Mouse (Mus musculus) forebrain, embryonic 15.5 days (tissue): Measurements from ENCODE around the gene Fcamr. TPM values are rescaled to one million over a fixed set of nuclear protein-coding genes. Genes with fewer than 3 reads are reported as not detected.

Experiments used
- ATAC-seq: fragments of 200-750 bp; cut with Nextera tagmentation; replicated peaks from 2 replicates; pipeline ENCODE4 v1.8.0; 2017; ENCODE audit warnings: mild to moderate bottlenecking, moderate TSS enrichment, moderate library complexity
- H3K27ac ChIP-seq: fragments of 300-500 bp; sonication (generic); replicated peaks from 2 replicates; pipeline ENCODE4 v1.5.1; 2015; ENCODE audit warnings: mild to moderate bottlenecking, inconsistent platforms
- H3K27me3 ChIP-seq: fragments of 300-500 bp; sonication (generic); 2 replicates; pipeline ENCODE4 v1.6.1; 2015; ENCODE audit warnings: inconsistent platforms
- H3K36me3 ChIP-seq: fragments of 300-500 bp; sonication (generic); 2 replicates; pipeline ENCODE4 v1.6.1; 2015; ENCODE audit warnings: mild to moderate bottlenecking, inconsistent platforms
- H3K4me1 ChIP-seq: fragments of 300-500 bp; sonication (generic); 2 replicates; pipeline ENCODE4 v1.6.1; 2015; ENCODE audit warnings: inconsistent platforms
- H3K4me2 ChIP-seq: fragments of 300-500 bp; sonication (generic); replicated peaks from 2 replicates; pipeline ENCODE4 v1.6.1; 2015; ENCODE audit warnings: mild to moderate bottlenecking, inconsistent platforms
- H3K4me3 ChIP-seq: fragments of 300-500 bp; sonication (generic); 2 replicates; pipeline ENCODE4 v1.5.1; 2015; ENCODE audit warnings: mild to moderate bottlenecking, inconsistent platforms
- H3K9ac ChIP-seq: fragments of 300-500 bp; sonication (generic); replicated peaks from 2 replicates; pipeline ENCODE4 v1.6.1; 2015; ENCODE audit warnings: mild to moderate bottlenecking, inconsistent platforms
- H3K9me3 ChIP-seq: fragments of 300-500 bp; sonication (generic); 2 replicates; pipeline ENCODE4 v1.6.1; 2016; ENCODE audit warnings: inconsistent platforms
- WGBS: fragments of 180-500 bp; shearing (Covaris S2); methylation state at CpG from one replicate; pipeline ENCODE4 v1.1.7; 2015; ENCODE audit warnings: mixed read lengths; 5-methylcytosine and 5-hydroxymethylcytosine counted together
- polyA plus RNA-seq: library from polyadenylated mRNA; unstranded; fragments of >200 nt; fragmentation: Nextera tagmentation; extraction: Ambion mirVana; gene quantifications from 2 replicates; pipeline ENCODE4 v1.2.1, GENCODE M21; 2015

Fcamr gene
- polyA plus RNA-seq, 1 experiment from 2014 or later = not detected

DNA sequence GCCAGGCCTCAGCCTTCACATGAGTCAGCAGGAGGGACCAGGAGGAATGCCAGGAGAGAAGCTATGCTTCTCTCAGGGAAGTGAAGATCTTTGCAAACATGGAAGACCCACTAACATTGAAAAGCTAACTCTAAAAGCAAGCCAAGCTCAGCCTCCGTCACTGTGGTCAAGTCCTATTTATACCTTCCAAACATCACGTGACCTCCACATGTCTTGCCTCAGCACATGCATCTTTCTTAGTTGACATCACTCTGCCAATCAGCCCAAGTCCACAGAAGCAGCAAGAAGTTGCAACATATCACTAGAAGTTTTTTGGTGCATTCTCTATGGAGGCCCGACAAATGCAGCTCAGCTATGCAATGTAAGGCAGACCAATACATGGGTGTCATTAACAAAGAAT is 20.8 kb upstream of the Fcamr start:
- 90% methylated on average over 3 of the region's 3 CpGs for WGBS
- Histone ChIP-seq H3K4me1 (no peaks in the 10 kb centered on the region), H3K9me3 (no peaks in the 10 kb centered on the region), H3K27ac (no peak overlapping the region), H3K9ac (no peak overlapping the region), H3K4me3 (no peak overlapping the region), H3K36me3 (no peaks in the 10 kb centered on the region), H3K27me3 (no peaks in the 10 kb centered on the region), H3K4me2 (no peak overlapping the region)
- no peak for ATAC-seq

DNA sequence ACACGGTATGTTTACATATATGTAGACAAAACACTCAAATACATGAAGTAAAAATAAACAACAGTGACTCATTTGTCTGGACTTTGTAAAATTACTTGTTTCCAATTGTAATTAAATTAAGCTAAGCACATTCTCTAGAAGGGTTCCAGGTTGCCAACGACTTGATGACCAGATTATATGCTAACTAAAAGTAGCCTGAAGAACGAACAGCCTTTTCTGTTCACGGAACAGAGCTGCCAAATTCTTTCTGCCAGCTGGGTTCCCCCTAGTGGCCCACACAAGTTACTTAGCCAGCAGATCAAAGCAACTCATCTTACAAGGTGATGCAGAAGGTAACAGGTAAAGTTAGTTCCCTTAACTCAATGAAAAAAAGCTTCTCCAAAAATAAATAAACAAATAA is 16.6 kb upstream of the Fcamr start:
- H3K4me2 ChIP-seq = no peak overlapping the region
- no peaks in the 10 kb centered on the region for H3K36me3 ChIP-seq
- H3K9me3 ChIP-seq = no peaks in the 10 kb centered on the region
- WGBS = 29% methylated on average over 4 of the region's 4 CpGs
- ATAC-seq = no peak
- H3K9ac ChIP-seq = no peak overlapping the region
- no peaks in the 10 kb centered on the region for H3K27me3 ChIP-seq
- no peaks in the 10 kb centered on the region for H3K4me1 ChIP-seq
- H3K4me3 ChIP-seq = no peak overlapping the region
- no peak overlapping the region for H3K27ac ChIP-seq

DNA sequence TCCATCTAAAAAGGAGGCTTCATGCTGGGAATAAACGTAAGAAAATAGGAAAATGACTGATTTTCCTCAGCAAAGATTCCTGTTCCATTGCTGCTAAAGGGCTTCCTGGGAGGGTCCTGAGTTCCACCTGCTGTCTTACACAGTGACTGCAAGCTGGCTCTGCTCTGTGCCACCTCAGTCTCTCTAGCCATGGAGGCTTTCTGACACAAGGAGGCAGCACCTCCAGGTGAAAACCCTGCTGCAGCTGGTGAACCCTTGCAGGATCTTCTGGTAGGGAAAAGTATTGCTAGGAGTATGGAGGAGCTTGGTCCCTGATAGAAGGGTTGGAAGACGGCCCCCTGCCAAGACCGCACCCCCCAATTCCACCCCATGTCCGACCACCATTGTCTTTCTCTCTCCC is 13.7 kb upstream of the Fcamr start:
- H3K27ac ChIP-seq = no peak overlapping the region
- no peak overlapping the region for H3K4me2 ChIP-seq
- no peak overlapping the region for H3K4me3 ChIP-seq
- no peaks in the 10 kb centered on the region for H3K9me3 ChIP-seq
- no peak for ATAC-seq
- H3K4me1 ChIP-seq = peaks cover 5% of the 10 kb centered on the region; the same call in 1 of the 2 replicates
- H3K36me3 ChIP-seq = no peaks in the 10 kb centered on the region
- H3K27me3 ChIP-seq = no peaks in the 10 kb centered on the region
- no peak overlapping the region for H3K9ac ChIP-seq
- 33% methylated on average over 4 of the region's 4 CpGs for WGBS

DNA sequence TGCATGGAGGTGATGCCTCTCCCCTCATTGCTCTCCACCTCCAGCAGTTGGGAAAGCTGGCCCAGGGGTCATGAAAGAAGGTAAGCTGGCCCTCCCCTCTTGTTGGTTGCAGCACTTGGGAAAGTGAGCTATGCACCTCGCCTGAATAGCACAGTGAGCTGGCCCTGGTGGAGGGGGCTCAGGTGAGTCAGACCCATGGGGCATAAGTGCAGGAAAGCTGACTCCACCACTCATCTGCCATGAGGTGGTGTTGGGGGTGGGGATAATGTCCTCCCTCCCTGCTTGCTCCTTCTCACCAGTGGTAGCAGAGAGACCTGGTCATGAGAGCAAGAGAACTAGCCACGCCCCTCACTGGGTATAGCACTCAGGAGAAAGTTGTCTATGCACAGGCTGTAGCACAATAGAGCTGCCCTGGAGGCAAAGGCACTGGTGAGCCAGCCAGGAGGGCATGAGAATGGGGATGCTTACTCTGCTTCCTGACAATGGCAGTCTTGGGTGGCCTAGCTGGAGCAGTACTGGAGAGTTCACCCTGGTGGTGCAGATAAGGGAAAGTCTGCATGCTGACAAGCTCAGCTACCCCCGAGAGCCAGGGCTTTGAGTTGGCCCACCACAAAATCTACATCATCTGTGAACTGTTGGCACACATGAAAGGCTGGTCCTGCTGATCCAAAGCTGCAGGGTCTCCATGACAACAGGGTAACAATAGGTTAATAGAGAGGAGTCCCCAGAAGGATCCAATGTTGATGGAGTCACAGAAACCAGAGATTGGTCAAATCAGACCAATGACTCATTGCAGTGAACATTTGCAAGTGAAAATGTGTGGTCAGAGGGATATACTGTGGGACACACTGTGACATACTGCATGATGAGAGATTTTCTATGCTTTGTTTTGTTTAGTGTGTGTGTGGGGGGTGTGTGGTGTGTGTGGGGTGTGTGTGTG is 10.9 kb upstream of the Fcamr start:
- no peak overlapping the region for H3K4me2 ChIP-seq
- H3K9ac ChIP-seq = no peak overlapping the region
- H3K9me3 ChIP-seq = 0 out of 2 replicates have a peak, but pooled peaks cover 3% of the 10 kb centered on the region
- no peak; the same call in 1 of the 2 replicates for ATAC-seq
- H3K27ac ChIP-seq = no peak overlapping the region
- H3K27me3 ChIP-seq = no peaks in the 10 kb centered on the region
- peaks cover 5% of the 10 kb centered on the region; the same call in 1 of the 2 replicates for H3K4me1 ChIP-seq
- no peak overlapping the region for H3K4me3 ChIP-seq
- WGBS = 43% methylated on average over 3 of the region's 3 CpGs
- H3K36me3 ChIP-seq = no peaks in the 10 kb centered on the region

DNA sequence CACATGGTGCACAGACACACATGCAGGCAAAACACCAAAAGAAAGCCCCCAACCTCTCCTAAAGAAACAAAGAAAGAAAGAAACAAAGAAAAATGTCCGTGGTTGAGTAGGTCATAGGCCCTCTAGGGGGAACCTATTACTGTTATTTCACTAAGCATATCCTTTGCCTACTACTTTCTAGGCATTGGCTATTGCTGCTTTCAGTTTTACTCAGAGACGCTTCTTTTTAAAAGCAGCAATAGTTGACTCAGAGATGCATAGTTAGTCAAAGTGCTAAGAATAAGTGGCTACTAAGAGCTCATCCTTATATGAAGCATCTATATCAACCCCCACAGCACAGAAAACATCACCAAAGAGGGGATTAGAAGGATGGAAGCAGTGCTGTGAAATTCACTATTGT is 5.4 kb upstream of the Fcamr start:
- H3K4me1 ChIP-seq = no peaks in the 10 kb centered on the region
- ATAC-seq = no peak
- no peak overlapping the region for H3K4me2 ChIP-seq
- no peaks in the 10 kb centered on the region for H3K27me3 ChIP-seq
- WGBS = 73% methylated on average over 2 of the region's 2 CpGs
- H3K27ac ChIP-seq = no peak overlapping the region
- no peak overlapping the region for H3K9ac ChIP-seq
- no peaks in the 10 kb centered on the region for H3K36me3 ChIP-seq
- no peak overlapping the region for H3K4me3 ChIP-seq
- H3K9me3 ChIP-seq = 0 out of 2 replicates have a peak, but pooled peaks cover 3% of the 10 kb centered on the region

DNA sequence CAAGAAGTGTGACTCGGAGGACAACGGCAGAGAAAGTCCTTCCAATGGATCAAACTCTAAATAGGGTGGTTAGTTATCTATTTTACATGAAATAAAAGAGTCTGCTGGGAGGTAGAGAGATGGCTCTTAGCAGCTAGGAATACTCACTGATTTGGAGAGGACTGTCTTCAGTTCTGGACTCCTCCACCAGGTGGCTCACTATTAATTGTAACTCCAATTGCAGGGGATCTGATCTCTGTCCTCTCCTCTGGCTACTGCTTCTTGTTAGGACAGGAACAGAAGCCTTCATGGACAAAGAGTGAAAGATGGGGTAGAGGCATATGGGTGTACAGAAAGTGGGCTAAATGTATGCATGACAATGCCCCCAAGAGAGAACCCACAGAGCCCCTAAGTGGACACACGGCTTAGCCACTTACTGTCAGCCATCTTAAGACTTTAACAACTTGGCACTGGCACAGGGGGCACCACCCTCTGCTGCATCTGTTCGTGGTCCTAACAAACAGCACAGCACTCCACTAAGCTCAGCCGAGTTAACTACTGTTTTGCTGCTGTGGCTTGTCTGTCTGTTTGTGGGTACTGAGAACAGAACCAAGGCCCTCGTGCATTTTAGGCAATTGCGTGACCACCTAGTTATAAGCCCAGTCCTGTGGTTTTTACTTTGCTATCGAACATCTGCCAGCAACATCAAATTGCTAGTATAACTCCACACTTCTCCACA is 3.6 kb upstream of the Fcamr start:
- 0 out of 2 replicates have a peak, but pooled peaks cover 3% of the 10 kb centered on the region for H3K9me3 ChIP-seq
- H3K36me3 ChIP-seq = no peaks in the 10 kb centered on the region
- H3K9ac ChIP-seq = no peak overlapping the region
- no peaks in the 10 kb centered on the region for H3K4me1 ChIP-seq
- ATAC-seq = no peak
- no peak overlapping the region for H3K4me3 ChIP-seq
- 87% methylated on average over 8 of the region's 8 CpGs for WGBS
- H3K27me3 ChIP-seq = no peaks in the 10 kb centered on the region
- no peak overlapping the region for H3K27ac ChIP-seq
- no peak overlapping the region for H3K4me2 ChIP-seq

DNA sequence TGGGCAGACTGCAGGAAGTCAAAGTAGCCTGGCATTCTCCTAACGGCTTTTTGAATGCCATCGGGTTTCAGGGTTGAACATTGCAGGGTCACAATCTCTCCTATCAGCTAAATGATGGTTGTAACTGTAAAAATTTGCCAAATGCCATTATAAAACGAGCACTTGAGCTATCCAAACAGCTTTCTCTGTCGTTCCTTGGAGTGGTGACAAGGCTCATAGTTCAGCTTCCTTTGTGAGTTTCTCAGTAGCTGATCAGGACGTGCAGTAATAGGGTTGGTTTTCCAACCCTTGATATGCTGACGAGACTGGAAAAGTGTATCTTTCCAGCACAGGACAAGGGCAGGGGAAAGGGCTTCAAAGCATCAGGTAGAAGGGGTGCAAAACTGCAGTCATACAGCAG is 2.7 kb upstream of the Fcamr start:
- Histone ChIP-seq H3K4me3 (no peak overlapping the region), H3K27ac (no peak overlapping the region), H3K9ac (no peak overlapping the region), H3K4me1 (no peaks in the 10 kb centered on the region), H3K9me3 (no peaks in the 10 kb centered on the region), H3K36me3 (no peaks in the 10 kb centered on the region), H3K4me2 (no peak overlapping the region), H3K27me3 (no peaks in the 10 kb centered on the region)
- no peak for ATAC-seq
- WGBS = 60% methylated on average over 6 of the region's 6 CpGs

DNA sequence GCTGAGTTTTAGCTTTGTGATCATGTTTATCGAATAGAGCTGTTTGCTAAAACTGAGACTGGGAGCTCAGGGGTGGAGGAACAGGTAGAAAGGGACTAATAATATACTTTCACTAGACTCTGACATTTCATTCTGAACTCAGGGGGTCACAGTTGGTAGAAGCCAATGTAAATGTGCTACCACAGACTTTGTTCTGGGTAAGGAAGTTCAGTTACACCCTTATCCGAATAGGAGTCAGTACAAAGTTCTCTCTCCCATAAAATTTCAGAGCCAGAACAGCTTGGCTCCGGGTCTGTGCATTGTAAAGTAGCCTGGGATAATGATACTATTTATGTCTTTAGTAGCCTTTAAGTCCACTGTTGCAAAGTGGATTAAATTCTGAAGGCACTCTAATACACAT is 2.2 kb upstream of the Fcamr start:
- H3K27me3 ChIP-seq = no peaks in the 10 kb centered on the region
- H3K9ac ChIP-seq = no peak overlapping the region
- H3K4me2 ChIP-seq = no peak overlapping the region
- no peak overlapping the region for H3K4me3 ChIP-seq
- 75% methylated on average over 3 of the region's 3 CpGs for WGBS
- H3K36me3 ChIP-seq = no peaks in the 10 kb centered on the region
- ATAC-seq = no peak
- no peaks in the 10 kb centered on the region for H3K9me3 ChIP-seq
- no peaks in the 10 kb centered on the region for H3K4me1 ChIP-seq
- no peak overlapping the region for H3K27ac ChIP-seq

DNA sequence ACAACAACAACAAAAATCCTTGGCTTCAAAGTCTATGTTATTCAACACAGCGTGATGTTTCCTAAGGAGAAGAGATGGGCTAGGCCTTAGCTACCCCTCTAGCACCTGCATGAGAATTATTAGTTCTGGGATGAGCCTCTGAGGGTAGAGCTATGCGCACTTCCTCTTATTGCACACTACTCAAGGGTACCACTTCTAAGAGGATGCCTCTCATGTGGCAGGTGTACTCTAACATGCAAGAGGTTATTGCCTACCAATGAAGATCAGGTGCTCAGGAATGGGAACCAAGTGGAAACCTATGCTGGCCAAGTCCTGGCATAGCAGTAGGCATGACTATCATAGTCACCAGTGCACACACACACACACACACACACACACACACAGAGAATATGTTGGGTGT is 1.3 kb upstream of the Fcamr start:
- no peaks in the 10 kb centered on the region for H3K36me3 ChIP-seq
- H3K27me3 ChIP-seq = no peaks in the 10 kb centered on the region
- H3K4me3 ChIP-seq = no peak overlapping the region
- H3K4me1 ChIP-seq = no peaks in the 10 kb centered on the region
- WGBS = 90% methylated on average over 2 of the region's 2 CpGs
- H3K9me3 ChIP-seq = no peaks in the 10 kb centered on the region
- H3K4me2 ChIP-seq = no peak overlapping the region
- H3K27ac ChIP-seq = no peak overlapping the region
- no peak overlapping the region for H3K9ac ChIP-seq
- ATAC-seq = no peak

DNA sequence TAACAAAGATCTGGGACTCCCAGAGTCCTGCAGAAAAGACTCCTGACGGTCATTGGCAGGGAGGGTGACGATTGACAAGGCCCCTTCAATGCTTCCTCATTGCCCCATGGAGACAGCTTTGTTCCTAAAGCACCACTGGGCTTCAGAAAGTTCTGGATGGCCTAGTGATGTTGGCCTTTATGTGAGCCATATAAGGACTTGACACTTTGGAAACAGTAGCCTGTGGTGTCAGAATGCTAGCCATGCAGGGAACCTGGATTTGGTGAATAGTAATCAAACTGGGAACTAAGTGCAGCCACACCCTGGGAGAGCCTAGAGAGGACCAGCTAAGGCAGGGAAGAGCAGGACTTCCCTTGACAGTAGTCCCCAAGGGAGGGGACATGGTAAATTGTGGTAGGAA is 809 bp downstream of the Fcamr start:
- Histone ChIP-seq H3K27ac (no peak overlapping the region), H3K4me1 (no peaks in the 10 kb centered on the region), H3K4me3 (no peak overlapping the region), H3K9me3 (no peaks in the 10 kb centered on the region), H3K9ac (no peak overlapping the region), H3K4me2 (no peak overlapping the region), H3K36me3 (no peaks in the 10 kb centered on the region), H3K27me3 (no peaks in the 10 kb centered on the region)
- 62% methylated on average over 2 of the region's 2 CpGs for WGBS
- no peak for ATAC-seq

DNA sequence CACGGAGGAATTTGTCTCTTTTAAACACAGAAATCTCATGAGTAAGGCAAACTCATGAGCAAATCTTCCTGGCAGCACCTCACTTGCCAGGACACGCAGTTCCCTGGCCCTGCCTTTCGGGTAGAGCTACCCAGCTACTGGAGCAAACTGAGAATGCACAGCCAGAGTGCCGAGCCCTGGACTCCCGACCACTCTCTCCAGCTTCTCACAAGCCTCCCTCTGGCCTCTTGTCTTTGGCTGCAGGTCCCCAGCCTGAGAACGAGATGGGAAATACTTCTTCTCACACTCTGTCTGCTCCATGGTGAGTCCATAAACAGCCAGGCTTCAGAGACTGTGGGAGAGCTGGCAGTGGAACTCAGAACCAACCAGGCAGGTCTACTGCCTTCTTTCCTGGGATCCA is 2.3 kb downstream of the Fcamr start:
- ATAC-seq = no peak
- Histone ChIP-seq H3K9ac (no peak overlapping the region), H3K27ac (no peak overlapping the region), H3K4me3 (no peak overlapping the region), H3K36me3 (no peaks in the 10 kb centered on the region), H3K4me2 (no peak overlapping the region), H3K27me3 (no peaks in the 10 kb centered on the region), H3K9me3 (no peaks in the 10 kb centered on the region), H3K4me1 (no peaks in the 10 kb centered on the region)
- WGBS = 58% methylated on average over 6 of the region's 6 CpGs

DNA sequence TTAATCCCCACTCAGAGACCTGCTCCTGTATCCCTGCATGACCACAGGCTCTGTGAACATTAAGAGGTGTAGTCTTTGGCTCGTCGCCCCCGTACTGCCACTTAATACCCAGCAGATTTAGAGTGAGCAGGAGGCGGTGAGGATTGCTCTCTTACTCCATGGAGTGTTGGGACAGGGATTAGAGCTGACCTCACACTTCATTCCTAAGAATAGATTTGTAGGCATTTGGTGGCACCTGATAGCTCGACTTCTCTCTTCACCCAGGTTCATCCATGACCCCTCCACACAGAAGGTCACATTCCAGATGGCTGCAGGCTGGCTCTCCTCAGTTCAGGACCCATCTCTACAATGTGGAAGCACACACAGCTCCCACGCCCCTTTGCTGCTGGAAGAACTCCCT is 3.6 kb downstream of the Fcamr start:
- Histone ChIP-seq H3K4me2 (no peak overlapping the region), H3K27me3 (no peaks in the 10 kb centered on the region)
- no peak for ATAC-seq

More for the DNA sequence above, 3.6 kb downstream of the Fcamr start:
- Histone ChIP-seq H3K4me1 (no peaks in the 10 kb centered on the region), H3K9ac (no peak overlapping the region), H3K9me3 (no peaks in the 10 kb centered on the region), H3K4me3 (no peak overlapping the region), H3K36me3 (no peaks in the 10 kb centered on the region), H3K27ac (no peak overlapping the region)
- WGBS = 74% methylated on average over 6 of the region's 6 CpGs
